Mouse (Mus musculus): ENCODE results near the gene Wdr49.

GRCm38 (mm10) chr3:75381776-75382175 is 100.2 kb downstream of the Wdr49 start:
- TF ChIP-seq POLR2A (IDR thresholded peaks at IDR 0.05; ENCODE audit: borderline replicate concordance, extremely low read depth, low read depth, low read length) (no peak), CTCF (IDR thresholded peaks at IDR 0.05; ENCODE audit: insufficient read depth, low read length) (no peak)
